Mouse (Mus musculus) small intestine, adult 2 months (tissue): ENCODE results near the gene Kcnk6. TPM values are rescaled to one million over a fixed set of nuclear protein-coding genes. Genes with fewer than 3 reads are reported as not detected.

ENCODE experiments used
- H3K27ac ChIP-seq: fragments of 200-500 bp; 2 replicates; pipeline ENCODE4 v1.5.1; 2012; ENCODE audit warnings: low read depth, low read length, control low read depth, inconsistent platforms; ENCODE audit not compliant: insufficient read depth
- H3K27me3 ChIP-seq: fragments of 200-500 bp; 2 replicates; pipeline ENCODE4 v1.6.1; 2012; ENCODE audit warnings: mild to moderate bottlenecking, moderate library complexity, low read length, inconsistent platforms; ENCODE audit not compliant: control insufficient read depth, insufficient read depth
- H3K36me3 ChIP-seq: fragments of 200-500 bp; 2 replicates; pipeline ENCODE4 v1.6.1; 2012; ENCODE audit warnings: mild to moderate bottlenecking, low read length, control low read depth, inconsistent platforms; ENCODE audit not compliant: control insufficient read depth, insufficient read depth
- H3K4me1 ChIP-seq: fragments of 200-500 bp; 2 replicates; pipeline ENCODE4 v1.6.1; 2012; ENCODE audit warnings: low read length, inconsistent platforms, mixed read lengths; ENCODE audit not compliant: control insufficient read depth, insufficient read depth, insufficient read length
- H3K4me3 ChIP-seq: fragments of 200-500 bp; 2 replicates; pipeline ENCODE4 v1.5.1; 2012; ENCODE audit warnings: low read depth, mild to moderate bottlenecking, control low read depth, inconsistent platforms, low read length, moderate library complexity
- CTCF ChIP-seq: fragments of 200-500 bp; IDR thresholded peaks from 2 replicates; pipeline ENCODE4 v1.5.1; 2012; ENCODE audit warnings: low read depth, mild to moderate bottlenecking, control low read depth, inconsistent platforms, low read length, moderate library complexity, mixed read lengths; ENCODE audit not compliant: insufficient replicate concordance, insufficient read length; ENCODE audit errors: extremely low read depth
- POLR2A ChIP-seq: fragments of 200-500 bp; IDR thresholded peaks from 2 replicates; pipeline ENCODE4 v1.6.1; 2012; ENCODE audit warnings: low read depth, mild to moderate bottlenecking, control low read depth, inconsistent platforms, low read length, moderate library complexity
- WGBS: fragments of 180-500 bp; shearing (Covaris S2); methylation state at CpG from one replicate; pipeline ENCODE4 v1.1.7; 2018; 5-methylcytosine and 5-hydroxymethylcytosine counted together
- polyA plus RNA-seq: library from polyadenylated mRNA; depleted of rRNA; stranded (reverse); fragments of >200 nt; gene quantifications from 2 replicates; pipeline ENCODE4 v1.2.3, GENCODE M21; 2012

Gene Kcnk6
- polyA plus RNA-seq, 1 experiment: 42.4 TPM

DNA sequence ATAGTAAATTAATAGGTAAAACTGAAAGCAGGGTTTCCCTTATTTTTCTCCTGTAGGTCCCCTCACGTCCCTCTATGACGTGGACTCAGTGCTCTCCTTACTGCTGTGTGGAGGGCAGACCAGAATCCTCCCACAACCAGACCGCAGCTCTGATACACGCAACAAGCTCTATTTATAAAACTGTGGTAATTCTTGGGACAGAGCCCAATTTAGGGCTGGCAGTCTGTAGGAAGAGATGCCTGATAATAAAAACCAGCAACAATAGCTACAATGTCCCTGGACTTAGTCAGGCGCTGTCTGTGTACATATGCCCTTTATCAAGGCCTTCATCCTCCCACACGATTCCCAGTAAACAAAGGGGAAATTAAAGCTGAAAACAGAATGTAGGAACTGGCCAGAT is 1.4 kb upstream of the Kcnk6 start:
- H3K4me3 ChIP-seq: no peak overlapping the region
- 30% methylated on average over 6 of the region's 6 CpGs for WGBS
- no peaks in the 10 kb centered on the region for H3K27me3 ChIP-seq
- TF ChIP-seq POLR2A (no peak), CTCF (no peak)
- H3K27ac ChIP-seq: no peak overlapping the region
- no peaks in the 10 kb centered on the region for H3K36me3 ChIP-seq
- peaks cover 2% of the 10 kb centered on the region; the same call in 1 of the 2 replicates for H3K4me1 ChIP-seq

DNA sequence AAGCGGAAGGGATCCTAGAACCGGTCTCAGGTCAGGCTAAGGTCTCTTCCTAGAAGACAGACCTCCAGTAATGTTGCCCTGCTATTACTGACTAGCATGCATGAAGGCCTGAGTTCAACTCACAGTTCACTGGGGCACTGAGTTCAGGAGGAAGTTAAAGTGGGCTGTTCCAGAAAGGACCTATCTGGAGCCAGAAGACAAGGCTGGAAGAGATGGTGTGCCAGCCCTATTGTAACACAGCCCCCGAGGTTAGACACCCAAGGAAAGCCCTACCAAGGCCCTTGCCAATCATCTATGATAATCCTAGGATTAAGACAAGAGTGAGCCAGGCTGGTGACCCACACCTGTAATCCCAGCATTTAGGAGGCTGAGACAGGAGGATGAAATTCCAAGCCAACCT is 798 bp downstream of the Kcnk6 start:
- Histone ChIP-seq H3K4me3 (peak overlapping the region; percentile 68), H3K36me3 (no peaks in the 10 kb centered on the region), H3K27me3 (no peaks in the 10 kb centered on the region), H3K27ac (no peak overlapping the region), H3K4me1 (no peaks in the 10 kb centered on the region)
- no peak for TF ChIP-seq CTCF
- 67% methylated on average over 3 of the region's 3 CpGs for WGBS

DNA sequence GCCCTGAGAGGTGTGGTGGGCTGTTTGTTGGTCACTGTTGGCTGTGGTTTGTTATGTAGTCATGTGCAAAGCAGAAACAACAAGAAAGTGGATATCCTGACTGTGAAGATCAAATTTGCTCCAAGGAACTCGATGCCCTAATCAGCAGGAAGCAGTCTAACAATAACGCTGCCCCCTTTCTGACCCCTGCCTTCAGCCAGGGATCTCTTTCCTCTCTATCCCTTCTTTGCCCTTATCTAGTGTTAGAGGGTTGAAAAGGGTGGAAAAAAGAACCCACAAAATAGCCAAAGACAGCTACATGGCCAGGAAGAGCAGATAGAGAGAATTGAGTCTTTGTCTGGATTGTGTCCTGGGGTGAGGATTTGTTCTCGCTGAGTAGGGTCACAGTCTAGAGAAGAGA is 1.8 kb downstream of the Kcnk6 start:
- no peaks in the 10 kb centered on the region for H3K36me3 ChIP-seq
- 60% methylated on average over 3 of the region's 3 CpGs for WGBS
- no peaks in the 10 kb centered on the region for H3K4me1 ChIP-seq
- TF ChIP-seq CTCF (no peak), POLR2A (no peak)
- H3K4me3 ChIP-seq: no peak overlapping the region
- H3K27ac ChIP-seq: no peak overlapping the region
- no peaks in the 10 kb centered on the region for H3K27me3 ChIP-seq

DNA sequence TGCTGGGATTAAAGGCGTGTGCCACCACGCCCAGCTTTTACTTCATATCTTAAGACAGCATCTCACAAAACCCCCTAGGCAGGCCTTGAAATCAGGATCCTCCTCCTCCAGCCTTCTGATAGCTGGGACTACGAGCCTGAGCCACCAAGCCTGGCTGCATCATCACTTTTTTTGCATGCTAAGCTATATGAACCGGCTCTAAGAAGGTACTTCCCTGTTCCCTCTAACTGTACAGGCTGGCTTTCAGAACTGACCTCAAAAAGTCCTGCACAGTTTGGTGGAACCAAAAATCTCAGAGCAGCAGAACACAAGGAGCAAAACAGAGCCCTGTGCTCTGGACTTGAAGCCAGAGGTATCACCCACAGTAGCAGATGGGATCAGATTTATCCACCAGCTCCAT is 4.1 kb downstream of the Kcnk6 start:
- Histone ChIP-seq H3K4me1 (no peaks in the 10 kb centered on the region), H3K36me3 (no peaks in the 10 kb centered on the region), H3K27ac (no peak overlapping the region), H3K4me3 (no peak overlapping the region), H3K27me3 (no peaks in the 10 kb centered on the region)
- WGBS: 55% methylated on average over 4 of the region's 4 CpGs
- TF ChIP-seq CTCF (no peak), POLR2A (no peak)

DNA sequence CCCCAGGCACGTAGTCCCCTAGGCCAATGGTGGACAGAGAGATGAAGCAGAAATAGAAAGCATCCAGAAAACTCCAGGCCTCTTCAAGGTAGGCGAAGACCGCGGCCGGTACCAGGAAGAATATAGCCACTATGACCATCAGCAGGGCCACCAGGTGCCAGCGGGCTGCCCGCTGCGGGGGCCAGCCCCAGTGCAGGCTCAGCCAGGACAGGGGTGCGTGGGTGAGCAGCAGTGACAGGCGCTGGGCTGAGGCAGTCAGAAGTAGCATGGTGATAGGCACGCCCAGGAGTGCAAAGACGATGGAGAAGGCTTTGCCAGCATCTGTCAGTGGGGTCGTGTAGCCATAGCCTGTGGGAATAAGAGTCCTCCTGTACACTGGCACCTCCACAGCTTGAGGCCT is 6.8 kb downstream of the Kcnk6 start:
- 78% methylated on average over 13 of the region's 13 CpGs for WGBS
- H3K4me3 ChIP-seq: no peak overlapping the region

DNA sequence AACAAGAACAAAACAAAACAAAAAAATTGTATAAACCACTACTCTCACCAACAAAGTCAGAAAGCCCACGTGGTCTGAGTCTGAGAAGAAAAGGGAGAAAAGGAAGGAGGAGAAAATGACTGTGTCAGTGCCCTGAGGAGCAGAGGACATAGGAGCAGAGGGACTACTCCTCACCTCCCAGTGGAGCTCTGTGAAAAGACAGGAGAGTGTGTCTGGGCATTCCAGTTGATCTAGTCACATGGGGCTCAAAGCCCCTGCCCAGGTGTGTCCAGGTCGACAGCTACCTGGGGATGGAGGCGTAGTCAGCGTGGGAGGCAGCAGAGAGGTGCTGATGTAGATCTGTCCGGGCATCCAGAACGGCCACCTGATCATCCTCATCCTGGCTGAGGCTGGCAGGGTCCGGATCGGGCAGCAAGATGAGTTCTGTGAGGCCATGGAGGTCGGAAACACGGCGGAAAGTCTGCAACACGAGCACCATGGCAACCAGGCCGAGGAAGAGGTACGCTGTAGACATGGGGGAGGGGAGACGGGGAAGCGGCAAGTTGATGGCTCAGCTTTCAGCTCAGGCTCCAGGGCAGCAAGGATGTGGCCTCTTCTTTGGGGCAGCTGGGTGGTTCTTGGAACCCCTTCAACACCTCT is 7.4 kb downstream of the Kcnk6 start:
- H3K4me1 ChIP-seq: no peaks in the 10 kb centered on the region
- no peaks in the 10 kb centered on the region for H3K36me3 ChIP-seq
- H3K4me3 ChIP-seq: no peak overlapping the region
- no peaks in the 10 kb centered on the region for H3K27me3 ChIP-seq
- no peak for TF ChIP-seq POLR2A
- TF ChIP-seq CTCF: no peak
- 47% methylated on average over 16 of the region's 16 CpGs for WGBS
- H3K27ac ChIP-seq: no peak overlapping the region

More for the DNA sequence above, 6.8 kb downstream of the Kcnk6 start:
- no peak for TF ChIP-seq CTCF
- H3K4me1 ChIP-seq: no peaks in the 10 kb centered on the region
- no peaks in the 10 kb centered on the region for H3K36me3 ChIP-seq
- H3K27ac ChIP-seq: no peak overlapping the region
- H3K27me3 ChIP-seq: no peaks in the 10 kb centered on the region

DNA sequence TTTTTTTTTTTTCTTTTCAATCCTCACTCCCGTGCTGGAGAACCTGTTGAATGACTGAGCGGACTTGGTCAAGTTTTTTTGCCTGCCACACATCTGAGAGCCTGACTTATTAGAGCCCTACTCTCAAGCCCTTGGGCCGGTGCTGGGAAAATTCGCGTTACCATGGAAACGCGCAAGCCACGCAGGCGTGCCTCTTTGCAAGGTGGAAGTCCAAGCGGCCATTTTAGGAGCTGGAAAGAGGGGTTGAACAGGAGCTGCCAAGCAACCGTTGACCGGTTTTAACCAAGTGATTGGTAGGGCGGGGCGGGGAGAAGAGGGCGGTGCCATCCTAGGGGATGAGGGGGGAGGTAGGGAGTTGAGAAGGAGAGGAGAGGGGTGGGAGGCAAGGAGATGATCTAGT is 17.5 kb downstream of the Kcnk6 start:
- Histone ChIP-seq H3K4me1 (peaks cover 5% of the 10 kb centered on the region), H3K4me3 (no peak overlapping the region), H3K36me3 (no peaks in the 10 kb centered on the region), H3K27me3 (no peaks in the 10 kb centered on the region), H3K27ac (no peak overlapping the region)
- WGBS: 71% methylated on average over 15 of the region's 15 CpGs
- TF ChIP-seq POLR2A (no peak), CTCF (no peak)
